Mouse (Mus musculus) kidney, embryonic 14.5 days (tissue): ENCODE data around the gene Cyfip2. TPM values are rescaled to one million over a fixed set of nuclear protein-coding genes. Genes with fewer than 3 reads are reported as not detected.
A peak's percentile ranks its signal among the peaks of the same experiment; 100 is the strongest.

Experiments used
- ATAC-seq: fragments of 200-750 bp; cut with Nextera tagmentation; 2 replicates; pipeline ENCODE4 v1.8.0; 2017; ENCODE audit warnings: moderate number of reproducible peaks, mild to moderate bottlenecking, moderate TSS enrichment, moderate library complexity; ENCODE audit not compliant: low FRiP score, low TSS enrichment
- H3K27ac ChIP-seq: fragments of 300-500 bp; sonication (generic); 2 replicates; pipeline ENCODE4 v1.5.1; 2014; ENCODE audit warnings: low read depth, mild to moderate bottlenecking, low read length, moderate library complexity, mixed read lengths
- H3K27me3 ChIP-seq: fragments of 300-500 bp; sonication (generic); 2 replicates; pipeline ENCODE4 v1.6.1; 2014; ENCODE audit warnings: mild to moderate bottlenecking, low read length; ENCODE audit not compliant: control insufficient read depth, insufficient read depth
- H3K36me3 ChIP-seq: fragments of 300-500 bp; sonication (generic); 2 replicates; pipeline ENCODE4 v1.6.1; 2014; ENCODE audit warnings: low read length, mixed read lengths; ENCODE audit not compliant: control insufficient read depth, insufficient read depth
- H3K4me1 ChIP-seq: fragments of 300-500 bp; sonication (generic); 2 replicates; pipeline ENCODE4 v1.6.1; 2014; ENCODE audit warnings: low read length, mixed read lengths; ENCODE audit not compliant: control insufficient read depth, insufficient read depth
- H3K4me2 ChIP-seq: fragments of 300-500 bp; sonication (generic); replicated peaks from 2 replicates; pipeline ENCODE4 v1.6.1; 2014; ENCODE audit warnings: low read depth, mild to moderate bottlenecking, low read length
- H3K4me3 ChIP-seq: fragments of 300-500 bp; sonication (generic); 2 replicates; pipeline ENCODE4 v1.5.1; 2014; ENCODE audit warnings: mild to moderate bottlenecking, low read length
- H3K9ac ChIP-seq: fragments of 300-500 bp; sonication (generic); 2 replicates; pipeline ENCODE4 v1.6.1; 2014; ENCODE audit warnings: low read depth, mild to moderate bottlenecking, low read length, moderate library complexity
- H3K9me3 ChIP-seq: fragments of 300-500 bp; sonication (generic); 2 replicates; pipeline ENCODE4 v1.6.1; 2016; ENCODE audit warnings: low read length; ENCODE audit not compliant: control insufficient read depth
- WGBS: fragments of 180-500 bp; shearing (Covaris S2); extraction: QIAGEN DNeasy Blood & Tissue Kit; methylation state at CpG from one replicate; pipeline ENCODE4 v1.1.7; 2014; 5-methylcytosine and 5-hydroxymethylcytosine counted together
- polyA plus RNA-seq: library from polyadenylated mRNA; unstranded; fragments of >200 nt; fragmentation: Nextera tagmentation; extraction: Ambion mirVana; gene quantifications from 2 replicates; pipeline ENCODE4 v1.2.1, GENCODE M21; 2014

Gene Cyfip2
- polyA plus RNA-seq, 1 experiment from 2014 or later: 19.2 TPM

DNA sequence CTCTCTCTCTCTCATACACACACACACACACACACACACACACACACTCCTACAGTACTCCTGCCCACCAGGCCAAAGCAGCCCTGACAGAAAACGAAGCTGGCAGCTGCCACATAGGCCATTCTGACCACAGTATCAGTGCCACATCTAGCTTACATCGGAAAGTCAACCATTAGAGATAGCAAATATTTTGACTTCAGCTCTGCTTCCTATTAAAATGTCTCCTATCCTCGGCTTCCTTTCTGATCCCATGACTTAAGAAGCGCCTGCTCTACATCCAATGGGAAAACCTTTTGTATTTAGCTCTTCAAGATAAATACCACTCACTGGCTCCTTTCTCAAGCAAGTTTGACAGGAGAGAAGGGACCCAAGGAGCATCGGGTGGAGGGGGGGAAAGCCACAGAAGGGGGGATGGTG is 2.0 kb downstream of the Cyfip2 start:
- Histone ChIP-seq H3K36me3 (no peaks in the 10 kb centered on the region), H3K27me3 (no peaks in the 10 kb centered on the region), H3K4me1 (peaks cover 8% of the 10 kb centered on the region; the same call in 1 of the 2 replicates), H3K9ac (no peak overlapping the region), H3K4me3 (peak overlapping the region; percentile 72; the same call in 1 of the 2 replicates), H3K27ac (no peak overlapping the region), H3K4me2 (peak overlapping the region; percentile 94), H3K9me3 (no peaks in the 10 kb centered on the region)
- 76% methylated on average over 5 of the region's 5 CpGs for WGBS
- ATAC-seq: no peak

GRCm38 (mm10) chr11:46309808-46310555 is 2.7 kb downstream of the Cyfip2 start:
- no peak for ATAC-seq
- Histone ChIP-seq H3K9ac (no peak overlapping the region), H3K9me3 (no peaks in the 10 kb centered on the region), H3K4me3 (no peak overlapping the region), H3K27ac (no peak overlapping the region), H3K36me3 (no peaks in the 10 kb centered on the region), H3K4me2 (no peak overlapping the region), H3K27me3 (no peaks in the 10 kb centered on the region), H3K4me1 (peaks cover 8% of the 10 kb centered on the region; the same call in 1 of the 2 replicates)
- WGBS: 69% methylated on average over 10 of the region's 10 CpGs

GRCm38 (mm10) chr11:46309111-46309741 is 3.4 kb downstream of the Cyfip2 start:
- no peak overlapping the region for H3K4me3 ChIP-seq
- no peak overlapping the region for H3K9ac ChIP-seq
- no peaks in the 10 kb centered on the region for H3K27me3 ChIP-seq
- no peak overlapping the region for H3K4me2 ChIP-seq
- H3K9me3 ChIP-seq: no peaks in the 10 kb centered on the region
- ATAC-seq: no peak
- no peak overlapping the region for H3K27ac ChIP-seq
- 84% methylated on average over 20 of the region's 20 CpGs for WGBS
- H3K36me3 ChIP-seq: no peaks in the 10 kb centered on the region
- H3K4me1 ChIP-seq: peaks cover 6% of the 10 kb centered on the region; the same call in 1 of the 2 replicates

DNA sequence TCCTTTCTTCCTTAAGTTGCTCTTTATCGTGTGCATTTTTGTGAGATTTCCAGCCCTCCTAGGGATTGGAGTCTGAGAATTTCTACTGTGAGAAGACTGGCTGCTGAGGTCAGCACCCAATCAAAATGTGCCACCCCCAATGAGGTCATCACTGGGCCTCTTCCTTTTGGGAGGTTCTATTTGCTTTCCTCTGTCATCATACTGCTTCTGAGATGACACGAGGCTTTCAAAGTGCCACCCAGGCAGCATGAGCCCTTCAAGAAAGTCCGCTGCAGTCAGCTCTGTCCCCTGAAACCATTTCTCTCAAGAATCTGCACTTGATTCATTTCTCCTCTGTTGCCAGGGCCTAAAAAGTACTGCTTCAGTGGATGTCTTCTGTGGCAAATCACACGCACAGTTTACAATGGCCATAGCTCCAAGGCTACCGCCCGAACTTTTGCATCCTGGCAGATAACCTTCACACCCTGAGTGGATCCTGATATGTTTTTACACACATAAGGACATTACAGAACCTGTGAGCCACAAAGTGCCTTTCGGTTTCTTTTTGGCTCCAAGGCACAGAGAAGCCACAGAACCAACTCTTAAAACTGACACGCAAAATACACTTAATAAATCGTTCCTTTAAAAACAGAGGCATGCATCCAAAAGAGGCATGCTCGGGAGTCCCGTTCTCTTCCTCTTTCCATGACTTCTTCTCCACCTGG is 4.2 kb downstream of the Cyfip2 start:
- Histone ChIP-seq H3K36me3 (no peaks in the 10 kb centered on the region), H3K27ac (no peak overlapping the region), H3K9me3 (no peaks in the 10 kb centered on the region), H3K4me3 (no peak overlapping the region), H3K27me3 (no peaks in the 10 kb centered on the region), H3K4me1 (peaks cover 6% of the 10 kb centered on the region; the same call in 1 of the 2 replicates), H3K9ac (no peak overlapping the region), H3K4me2 (no peak overlapping the region)
- WGBS: 83% methylated on average over 11 of the region's 11 CpGs
- no peak for ATAC-seq

DNA sequence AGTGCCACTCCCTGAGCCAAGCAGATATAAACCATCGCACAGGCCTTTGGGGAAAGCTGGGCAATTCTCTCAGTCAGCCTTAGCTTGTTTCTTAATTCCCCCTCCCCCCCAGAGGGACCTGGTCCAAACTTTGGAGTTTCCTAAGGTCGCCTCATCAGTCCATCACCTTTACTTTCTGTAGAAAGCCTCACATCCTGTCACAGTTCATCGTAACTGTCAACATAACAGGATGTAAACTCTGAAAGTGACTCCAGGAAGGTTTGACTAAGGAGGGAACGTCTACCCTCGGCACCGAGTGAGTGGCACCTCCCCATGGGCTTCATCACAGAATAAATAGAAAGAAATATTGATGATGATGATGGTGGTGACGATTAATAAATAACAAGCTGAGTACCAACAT is 4.9 kb downstream of the Cyfip2 start:
- no peak for ATAC-seq
- WGBS: 85% methylated on average over 7 of the region's 7 CpGs
- peaks cover 6% of the 10 kb centered on the region; the same call in 1 of the 2 replicates for H3K4me1 ChIP-seq

DNA sequence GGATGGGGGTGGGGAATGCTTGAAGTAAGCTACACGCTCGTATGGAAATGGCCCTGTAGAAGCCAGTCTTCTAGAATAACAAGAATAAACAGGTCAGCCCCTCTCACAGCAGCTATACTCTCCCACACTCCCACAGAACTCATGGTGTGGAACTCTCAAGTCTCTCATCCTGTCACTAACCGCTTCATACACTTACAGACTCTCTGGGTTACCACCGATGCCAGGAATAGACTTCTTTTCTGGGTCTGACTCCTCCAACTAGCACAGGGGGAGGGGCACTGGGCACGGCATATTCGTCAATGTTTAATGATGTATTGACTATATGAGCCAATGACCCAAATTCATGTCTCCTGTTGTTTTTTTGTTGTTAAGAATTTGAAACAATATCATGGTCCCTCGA is 5.9 kb downstream of the Cyfip2 start:
- Histone ChIP-seq H3K36me3 (no peaks in the 10 kb centered on the region), H3K4me3 (no peak overlapping the region), H3K9ac (no peak overlapping the region), H3K9me3 (no peaks in the 10 kb centered on the region), H3K4me1 (peaks cover 6% of the 10 kb centered on the region; the same call in 1 of the 2 replicates), H3K27ac (no peak overlapping the region), H3K4me2 (no peak overlapping the region), H3K27me3 (no peaks in the 10 kb centered on the region)
- 63% methylated on average over 7 of the region's 7 CpGs for WGBS
- no peak for ATAC-seq

More for the DNA sequence above, 4.9 kb downstream of the Cyfip2 start:
- no peak overlapping the region for H3K4me3 ChIP-seq
- no peaks in the 10 kb centered on the region for H3K9me3 ChIP-seq
- no peak overlapping the region for H3K4me2 ChIP-seq
- no peaks in the 10 kb centered on the region for H3K36me3 ChIP-seq
- no peak overlapping the region for H3K27ac ChIP-seq
- no peaks in the 10 kb centered on the region for H3K27me3 ChIP-seq
- H3K9ac ChIP-seq: no peak overlapping the region

DNA sequence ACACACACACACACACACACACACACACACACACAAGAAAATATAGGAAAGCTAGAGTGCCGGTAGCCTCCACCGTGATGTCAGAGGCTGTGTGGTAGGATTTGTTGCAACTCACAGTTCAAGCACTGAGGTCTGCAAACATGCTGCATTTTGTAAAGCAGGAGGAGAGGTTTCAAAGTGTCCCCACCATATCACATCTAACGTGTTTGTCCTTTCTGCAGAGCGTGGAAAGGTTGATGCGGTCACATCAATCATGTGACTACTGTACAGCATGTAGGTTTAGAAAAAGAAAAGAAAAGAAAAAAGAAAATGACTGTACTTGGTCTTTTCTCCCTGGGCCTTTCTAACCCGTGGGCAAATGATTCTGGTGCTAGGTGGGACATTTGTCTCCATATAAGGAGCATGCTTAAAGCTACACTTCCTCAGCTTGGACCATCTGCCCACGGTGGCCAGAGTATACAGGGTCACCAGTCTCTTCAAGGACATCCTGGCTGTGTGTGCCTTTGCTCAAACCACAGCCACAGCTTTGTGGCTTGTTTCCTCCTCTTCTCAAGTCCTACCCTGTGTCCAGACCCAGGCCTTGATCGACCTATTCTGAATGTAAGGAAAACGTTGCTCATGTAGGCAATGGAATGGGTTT is 6.7 kb downstream of the Cyfip2 start:
- 71% methylated on average over 9 of the region's 9 CpGs for WGBS

GRCm38 (mm10) chr11:46304864-46305710 is 7.6 kb downstream of the Cyfip2 start:
- ATAC-seq: no peak
- H3K27ac ChIP-seq: no peak overlapping the region
- H3K4me3 ChIP-seq: no peak overlapping the region
- H3K36me3 ChIP-seq: no peaks in the 10 kb centered on the region
- H3K9me3 ChIP-seq: no peaks in the 10 kb centered on the region
- no peaks in the 10 kb centered on the region for H3K27me3 ChIP-seq
- 84% methylated on average over 9 of the region's 9 CpGs for WGBS
- no peak overlapping the region for H3K9ac ChIP-seq
- H3K4me1 ChIP-seq: no peaks in the 10 kb centered on the region
- no peak overlapping the region for H3K4me2 ChIP-seq

More for the DNA sequence above, 6.7 kb downstream of the Cyfip2 start:
- H3K27ac ChIP-seq: no peak overlapping the region
- no peaks in the 10 kb centered on the region for H3K9me3 ChIP-seq
- H3K36me3 ChIP-seq: no peaks in the 10 kb centered on the region
- H3K9ac ChIP-seq: no peak overlapping the region
- H3K27me3 ChIP-seq: no peaks in the 10 kb centered on the region
- ATAC-seq: no peak
- no peaks in the 10 kb centered on the region for H3K4me1 ChIP-seq
- H3K4me3 ChIP-seq: no peak overlapping the region
- H3K4me2 ChIP-seq: no peak overlapping the region
